Comparison of ENCODE assay signal across 18 mouse cellular contexts in the genomic region with DNA sequence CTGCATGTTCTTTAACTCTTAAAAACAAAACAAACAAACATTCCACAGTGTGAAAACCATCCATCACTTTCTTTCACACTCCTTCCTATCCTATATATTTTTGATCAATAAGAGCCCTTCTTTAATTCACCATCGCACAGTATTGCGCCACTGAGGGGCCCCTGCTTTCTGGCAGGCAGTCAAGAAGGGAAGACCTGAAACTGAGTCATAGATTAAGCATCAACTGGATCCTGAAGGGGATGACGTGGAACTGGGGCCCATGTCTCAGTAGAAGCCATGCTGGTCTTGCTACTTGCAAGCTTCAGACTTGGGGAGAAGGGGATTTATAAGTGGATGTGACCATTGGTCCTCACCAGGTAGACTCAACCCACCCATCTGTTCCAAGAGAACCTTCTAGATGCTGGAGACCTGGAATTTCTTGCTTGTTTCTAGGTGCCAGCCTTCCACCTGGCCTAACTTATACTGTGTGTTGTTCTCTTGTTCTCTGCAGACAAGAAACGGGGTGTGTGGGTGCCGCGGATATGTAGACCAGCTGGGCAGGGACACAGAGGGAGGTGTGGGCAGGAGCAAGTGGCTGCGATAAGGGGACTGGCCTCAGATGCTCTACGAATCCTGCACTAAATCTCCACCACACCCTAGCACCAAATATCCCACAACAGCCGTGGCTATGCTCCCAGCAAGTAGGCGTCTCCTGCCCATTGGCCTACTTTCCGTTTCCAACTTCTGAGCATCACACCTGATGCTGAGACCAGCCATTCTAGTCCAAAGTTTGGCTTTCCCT. TPM values are rescaled to one million over a fixed set of nuclear protein-coding genes. Genes with fewer than 3 reads are reported as not detected.
DNase-seq lines count a peak whose midpoint lies in the region; ATAC-seq and TF ChIP-seq lines count a peak whose summit lies in the region.
"Had no signal": no experiment of that assay in that cellular context is flagged by ENCODE, and none has a peak within 500 bp of the region (broad histone marks: within the 10 kb centered on the region; RNA-seq: fewer than 3 reads in every experiment).

No protein-coding gene starts in this region.

- no peak for TF ChIP-seq EP300 in stomach, postnatal 0 days (optimal IDR thresholded peaks at IDR 0.05)

- ATAC-seq in granulocyte monocyte progenitor cell, adult 5-6 weeks (replicated peaks; ENCODE audit: poor library complexity, severe bottlenecking): peak; percentile 35; the same call in 1 of the 2 replicates
- peak; percentile 84 for ATAC-seq in liver, embryonic 15.5 days (ENCODE audit: insufficient read depth)
- ATAC-seq in stomach, postnatal 0 days (ENCODE audit: low FRiP score, low TSS enrichment): 0 out of 2 replicates have a peak, but pooled peaks have one; percentile 29
- ATAC-seq: forebrain, embryonic 13.5 days had no signal

- H3K36me3 ChIP-seq in liver, embryonic 15.5 days (replicated peaks): no peaks in the 10 kb centered on the region
- no peaks in the 10 kb centered on the region for H3K36me3 ChIP-seq in stomach, postnatal 0 days (ENCODE audit: control insufficient read depth, insufficient read depth, low read length)
- H3K36me3 ChIP-seq: embryonic facial prominence, embryonic 13.5 days; G1E; hindbrain, embryonic 13.5 days; limb, embryonic 15.5 days had no signal

- peaks cover 44% of the 10 kb centered on the region for H3K4me1 ChIP-seq in liver, embryonic 15.5 days (replicated peaks)
- no peaks in the 10 kb centered on the region for H3K4me1 ChIP-seq in stomach, postnatal 0 days (replicated peaks; ENCODE audit: control insufficient read depth, insufficient read depth)
- H3K4me1 ChIP-seq: forebrain, embryonic 13.5 days had no signal

- peak overlapping the region; percentile 27 for H3K4me2 ChIP-seq in liver, embryonic 15.5 days
- H3K4me2 ChIP-seq in stomach, postnatal 0 days (replicated peaks; ENCODE audit: low read depth): no peak overlapping the region
- H3K4me2 ChIP-seq: embryonic facial prominence, embryonic 13.5 days; forebrain, embryonic 13.5 days; hindbrain, embryonic 13.5 days; limb, embryonic 15.5 days had no signal

- no peak for TF ChIP-seq CTCF in stomach, postnatal 0 days (IDR thresholded peaks at IDR 0.05; ENCODE audit: low read depth)

- WGBS in liver, embryonic 15.5 days (ENCODE audit: insufficient replicate concordance): 54% methylated on average over 11 of the region's 11 CpGs
- 76% methylated on average over 11 of the region's 11 CpGs for WGBS in stomach, postnatal 0 days

- H3K9ac ChIP-seq in liver, embryonic 15.5 days: no peak overlapping the region
- H3K9ac ChIP-seq in stomach, postnatal 0 days (ENCODE audit: low read length): no peak overlapping the region
- H3K9ac ChIP-seq: embryonic facial prominence, embryonic 13.5 days; forebrain, embryonic 13.5 days; hindbrain, embryonic 13.5 days; limb, embryonic 15.5 days had no signal

- H3K27ac ChIP-seq in liver, embryonic 15.5 days (replicated peaks): no peak overlapping the region
- no peak overlapping the region for H3K27ac ChIP-seq in stomach, postnatal 0 days (replicated peaks)
- H3K27ac ChIP-seq: embryonic facial prominence, embryonic 13.5 days; forebrain, embryonic 13.5 days; hindbrain, embryonic 13.5 days; limb, embryonic 15.5 days had no signal

- DNase-seq in spleen, adult 12 weeks (ENCODE audit: low spot score): peak; percentile 41
- DNase-seq in spleen, adult 18-20 months: no peak
- DNase-seq in stomach, postnatal 0 days (ENCODE audit: low spot score): no peak
- DNase-seq in urinary bladder, adult 2 months (ENCODE audit: low spot score): no peak
- DNase-seq in frontal cortex, adult 2 months (ENCODE audit: extremely low spot score in 1 of 2, low spot score in 1 of 2): no peak
- no peak for DNase-seq in heart, postnatal 36 days
- DNase-seq: cerebellum, postnatal 14 days; gastrocnemius, postnatal 25 days; kidney, adult 2 months; lung, postnatal 36 days; midbrain, embryonic 14.5 days had no signal

- H3K4me3 ChIP-seq in liver, embryonic 15.5 days (replicated peaks): no peak overlapping the region
- H3K4me3 ChIP-seq in stomach, postnatal 0 days (ENCODE audit: low read depth, low read length): no peak overlapping the region
- H3K4me3 ChIP-seq: embryonic facial prominence, embryonic 13.5 days; forebrain, embryonic 13.5 days; hindbrain, embryonic 13.5 days; limb, embryonic 15.5 days had no signal

- no peaks in the 10 kb centered on the region for H3K27me3 ChIP-seq in liver, embryonic 15.5 days
- H3K27me3 ChIP-seq in stomach, postnatal 0 days (ENCODE audit: control insufficient read depth, insufficient read depth, low read length): no peaks in the 10 kb centered on the region
- H3K27me3 ChIP-seq: embryonic facial prominence, embryonic 13.5 days; forebrain, embryonic 13.5 days; limb, embryonic 15.5 days had no signal

- intact Hi-C loops in heart, postnatal 36 days (cut with DNase I): no loop called here

- H3K9me3 ChIP-seq in liver, embryonic 15.5 days (replicated peaks): no peaks in the 10 kb centered on the region
- no peaks in the 10 kb centered on the region for H3K9me3 ChIP-seq in stomach, postnatal 0 days (ENCODE audit: control insufficient read depth, low read length)
- H3K9me3 ChIP-seq: embryonic facial prominence, embryonic 13.5 days; forebrain, embryonic 13.5 days; G1E; hindbrain, embryonic 13.5 days; limb, embryonic 15.5 days had no signal

RNA-seq across cellular contexts. Expression of a gene that starts 18.3 kb away (rescaled TPM):
- 48.8 and 67.9 TPM in 2 replicates for total RNA-seq in granulocyte monocyte progenitor cell, adult 5-6 weeks (2014; fragmentation: Nextera tagmentation)
- 12.6 and 20.4 TPM in 2 replicates for total RNA-seq in granulocyte monocyte progenitor cell, adult 5-6 weeks (2017)
- 10.1 and 11.6 TPM in 2 replicates for polyA plus RNA-seq in liver, embryonic 15.5 days (2015; fragmentation: Nextera tagmentation; extraction: Ambion mirVana)
- 23.3 and 27.0 TPM in 2 replicates for polyA plus RNA-seq in stomach, postnatal 0 days (2015; fragmentation: Nextera tagmentation; extraction: Ambion mirVana)
- polyA plus RNA-seq in urinary bladder, adult 2 months (2012; rRNA removed): 15.0 and 32.4 TPM in 2 replicates
- 27.9 and 28.1 TPM in 2 replicates for polyA plus RNA-seq in frontal cortex, adult 2 months (2012; rRNA removed)
- total RNA-seq in heart, postnatal 36 days (2021): 10 to 100 TPM; 35.9 to 38.7 TPM

Comparison
In these comparisons a context has a peak if more than half of its experiments do, and no peak if none do; other contexts are left out.
1. ATAC-seq: peak in every context shown above with its lines; median percentile 84 in liver, embryonic 15.5 days; 35 in granulocyte monocyte progenitor cell, adult 5-6 weeks; 29 in stomach, postnatal 0 days.